Mouse (Mus musculus) kidney, postnatal 14 days (tissue): ENCODE results near the gene Kcnk13.

ENCODE experiments used
- DNase-seq: peaks from one replicate; pipeline ENCODE4 v3.0.0; 2022; ENCODE audit warnings: mixed read lengths

The Kcnk13 gene

GRCm38 (mm10) chr12:100100707-100101030 lies 136.4 kb downstream of the Kcnk13 start:
- no peak for DNase-seq

- DNase-seq: no peak
Observed at GRCm38 (mm10) chr12:100101651-100102050, 137.4 kb downstream of the Kcnk13 start.

- DNase-seq: no peak
Observed at GRCm38 (mm10) chr12:100104530-100104929, 140.2 kb downstream of the Kcnk13 start.

GRCm38 (mm10) chr12:100106275-100106895 lies 142.1 kb downstream of the Kcnk13 start:
- peak; percentile 79 for DNase-seq

- no peak for DNase-seq
Observed at GRCm38 (mm10) chr12:100107436-100107835, 143.1 kb downstream of the Kcnk13 start.

GRCm38 (mm10) chr12:100109986-100110696 lies 145.8 kb downstream of the Kcnk13 start, which contains the start of gene Psmc1:
Psmc1 (plus strand) TSS chr12:100110154.
- peak; percentile 88 for DNase-seq
